Mouse (Mus musculus): ENCODE data around the gene Foxa1. TPM values are rescaled to one million over a fixed set of nuclear protein-coding genes. Genes with fewer than 3 reads are reported as not detected.

The Foxa1 gene
- total RNA-seq, 2 experiments from 2014 or later, result 0.18 TPM; not detected in 1

- DNase-seq (ENCODE audit: low spot score in 2 of 2), result no peak
- intact Hi-C loops (cut with DNase I), result no loop called here
Measured at GRCm38 (mm10) chr12:57511127-57511526, 35.6 kb downstream of the Foxa1 start.

- no peak for DNase-seq (ENCODE audit: low spot score in 2 of 2)
- intact Hi-C loops (cut with DNase I), result no loop called here
Measured at GRCm38 (mm10) chr12:57509726-57510125, 37.0 kb downstream of the Foxa1 start.

GRCm38 (mm10) chr12:57508938-57509337, 37.8 kb downstream of the Foxa1 start:
- no peak for DNase-seq (ENCODE audit: low spot score in 2 of 2)
- intact Hi-C loops (cut with DNase I), result no loop called here

DNA sequence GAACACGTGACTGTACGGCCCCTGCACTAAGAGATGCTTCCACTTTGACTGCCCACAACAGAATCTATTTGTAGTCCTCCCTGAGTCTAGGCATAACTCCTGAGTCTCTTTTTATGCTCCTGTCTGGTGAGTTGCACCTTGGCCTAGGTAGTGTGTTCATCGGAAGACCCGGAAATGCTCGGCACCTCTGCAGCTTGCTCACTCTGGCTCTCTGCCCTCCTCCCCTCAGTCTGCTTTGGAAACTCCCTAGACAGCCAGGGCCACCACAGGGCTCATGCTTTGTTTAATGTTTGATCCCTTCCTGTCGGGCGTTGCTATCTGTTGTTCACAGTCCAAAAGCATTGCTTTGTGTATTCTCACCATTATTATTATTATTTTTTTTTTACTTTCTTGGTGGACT, 41.4 kb downstream of the Foxa1 start:
- intact Hi-C loops (cut with DNase I), result no loop called here
- no peak for DNase-seq (ENCODE audit: low spot score in 2 of 2)

GRCm38 (mm10) chr12:57500246-57500645, 46.5 kb downstream of the Foxa1 start:
- DNase-seq (ENCODE audit: low spot score in 2 of 2), result no peak
- intact Hi-C loops (cut with DNase I), result no loop called here

GRCm38 (mm10) chr12:57496347-57497119, 50.2 kb downstream of the Foxa1 start:
- intact Hi-C loops (cut with DNase I), result no loop called here
- no peak for DNase-seq (ENCODE audit: low spot score in 2 of 2)

Other genes with a start within 250 kb of the Foxa1 start
- gene Ttc6, start 17.2 kb upstream of the Foxa1 start, total RNA-seq (2021), result under 1 TPM; 0.09 to 0.46 TPM